Mouse (Mus musculus): ENCODE data around the gene Plaur. TPM values are rescaled to one million over a fixed set of nuclear protein-coding genes. Genes with fewer than 3 reads are reported as not detected.
"Not testable (repeated sequence)": the region's sequence is repeated elsewhere in the genome, so short reads cannot be mapped to it uniquely, and the experiment has no call there.

Gene Plaur
- polyA plus RNA-seq, 1 experiment: 85.4 TPM

DNA sequence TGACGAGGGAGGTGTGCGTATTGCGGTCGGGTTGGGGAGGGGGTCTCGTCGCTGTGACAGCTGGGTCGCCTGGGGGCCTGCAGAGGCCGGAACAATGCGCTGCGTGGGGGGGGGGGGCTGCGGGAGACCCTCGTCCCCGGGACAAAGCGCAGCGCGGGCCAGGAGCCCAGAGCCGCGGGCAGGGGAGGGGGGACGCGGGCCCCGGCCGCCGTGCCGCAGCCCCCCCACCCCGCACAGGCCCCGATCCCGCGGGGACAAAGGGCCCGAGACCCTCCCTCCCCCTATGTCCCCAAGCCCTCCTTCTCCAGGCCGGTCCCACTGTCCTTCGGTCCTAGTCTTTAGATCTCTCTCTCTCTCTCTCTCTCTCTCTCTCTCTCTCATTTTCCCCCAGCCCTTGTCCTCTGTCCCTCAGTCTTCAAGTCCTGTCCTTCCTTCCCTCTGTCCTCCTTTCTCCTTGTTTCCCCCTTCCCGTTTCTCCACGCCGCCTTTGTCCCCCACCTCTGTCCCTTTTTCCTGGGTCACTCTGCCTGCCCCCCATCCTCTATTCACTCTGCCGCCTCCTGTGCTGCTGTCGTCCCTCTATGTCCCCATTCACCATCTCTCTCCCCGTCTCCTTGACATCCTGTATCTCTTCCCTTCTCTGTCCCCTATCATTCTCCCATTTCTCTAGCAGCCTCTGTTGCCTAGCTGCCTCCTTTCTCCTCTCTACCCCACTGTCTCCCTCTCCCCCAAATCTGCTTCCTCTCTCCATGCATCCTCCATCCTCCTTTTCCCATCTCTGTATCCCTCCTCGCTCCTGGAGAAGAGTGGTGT lies 20.1 kb downstream of the Plaur start:
- no peak overlapping the region for H3K4me3 ChIP-seq (replicated peaks; ENCODE audit: control insufficient read depth, low read depth, low read length)
- TF ChIP-seq CTCF (IDR thresholded peaks at IDR 0.05; ENCODE audit: control insufficient read depth, insufficient read depth, low read length) (no peak), POLR2A (IDR thresholded peaks at IDR 0.05; ENCODE audit: borderline replicate concordance, control insufficient read depth, low read depth, low read length) (no peak)
- 5% methylated on average over 33 of the region's 38 CpGs for WGBS
- H3K27ac ChIP-seq (ENCODE audit: control insufficient read depth, insufficient read depth, low read depth, low read length, poor library complexity): no peak overlapping the region
- 0 out of 2 replicates have a peak, but pooled peaks cover 2% of the 10 kb centered on the region for H3K4me1 ChIP-seq (ENCODE audit: control insufficient read depth, insufficient read depth, low read length)

GRCm38 (mm10) chr7:24483291-24483690 lies 21.0 kb downstream of the Plaur start:
- not testable (repeated sequence) for H3K4me3 ChIP-seq (replicated peaks; ENCODE audit: control insufficient read depth, low read depth, low read length); H3K4me1 ChIP-seq (ENCODE audit: control insufficient read depth, insufficient read depth, low read length); H3K27ac ChIP-seq (ENCODE audit: control insufficient read depth, insufficient read depth, low read depth, low read length, poor library complexity)
- 42% methylated on average over 6 of the region's 6 CpGs for WGBS

DNA sequence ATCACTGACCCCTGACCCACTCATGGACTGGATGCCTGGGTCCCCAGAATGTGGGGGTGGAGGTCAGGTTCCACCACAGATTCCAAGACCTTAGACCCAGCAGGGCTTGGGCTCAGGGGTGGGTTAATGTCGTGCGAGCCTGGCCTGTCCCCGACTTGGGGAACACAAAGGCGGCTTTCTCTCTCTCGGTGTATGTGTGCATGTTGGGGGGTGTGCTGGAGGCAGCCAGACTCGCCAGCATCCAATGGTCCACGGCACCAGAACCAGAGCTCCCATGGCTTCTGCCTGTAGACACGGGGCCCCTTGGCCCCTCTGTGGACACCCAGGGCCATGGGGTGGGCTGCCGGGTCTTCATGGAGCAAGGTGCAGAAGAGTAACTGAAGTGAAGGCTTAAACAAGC lies 23.2 kb downstream of the Plaur start:
- 78% methylated on average over 9 of the region's 9 CpGs for WGBS
- no peak overlapping the region for H3K27ac ChIP-seq (ENCODE audit: control insufficient read depth, insufficient read depth, low read depth, low read length, poor library complexity)
- TF ChIP-seq POLR2A (IDR thresholded peaks at IDR 0.05; ENCODE audit: borderline replicate concordance, control insufficient read depth, low read depth, low read length) (no peak), CTCF (IDR thresholded peaks at IDR 0.05; ENCODE audit: control insufficient read depth, insufficient read depth, low read length) (no peak)
- H3K4me1 ChIP-seq (ENCODE audit: control insufficient read depth, insufficient read depth, low read length): 0 out of 2 replicates have a peak, but pooled peaks cover 2% of the 10 kb centered on the region
- H3K4me3 ChIP-seq (replicated peaks; ENCODE audit: control insufficient read depth, low read depth, low read length): no peak overlapping the region

GRCm38 (mm10) chr7:24486654-24487130 lies 24.4 kb downstream of the Plaur start:
- TF ChIP-seq CTCF (IDR thresholded peaks at IDR 0.05; ENCODE audit: control insufficient read depth, insufficient read depth, low read length): no peak
- H3K27ac ChIP-seq (ENCODE audit: control insufficient read depth, insufficient read depth, low read depth, low read length, poor library complexity): no peak overlapping the region
- no peaks in the 10 kb centered on the region for H3K4me1 ChIP-seq (ENCODE audit: control insufficient read depth, insufficient read depth, low read length)
- no peak overlapping the region for H3K4me3 ChIP-seq (replicated peaks; ENCODE audit: control insufficient read depth, low read depth, low read length)
- 62% methylated on average over 9 of the region's 9 CpGs for WGBS

- no peaks in the 10 kb centered on the region for H3K4me1 ChIP-seq (ENCODE audit: control insufficient read depth, insufficient read depth, low read length)
- 52% methylated on average over 3 of the region's 3 CpGs for WGBS
- no peak for TF ChIP-seq CTCF (IDR thresholded peaks at IDR 0.05; ENCODE audit: control insufficient read depth, insufficient read depth, low read length)
- no peak for TF ChIP-seq POLR2A (IDR thresholded peaks at IDR 0.05; ENCODE audit: borderline replicate concordance, control insufficient read depth, low read depth, low read length)
- H3K4me3 ChIP-seq (replicated peaks; ENCODE audit: control insufficient read depth, low read depth, low read length): no peak overlapping the region
- no peak overlapping the region for H3K27ac ChIP-seq (ENCODE audit: control insufficient read depth, insufficient read depth, low read depth, low read length, poor library complexity)
Observed at GRCm38 (mm10) chr7:24487403-24487802, 25.1 kb downstream of the Plaur start.

GRCm38 (mm10) chr7:24488303-24488702 lies 26.0 kb downstream of the Plaur start:
- Histone ChIP-seq H3K4me1 (ENCODE audit: control insufficient read depth, insufficient read depth, low read length) (no peaks in the 10 kb centered on the region), H3K4me3 (replicated peaks; ENCODE audit: control insufficient read depth, low read depth, low read length) (no peak overlapping the region), H3K27ac (ENCODE audit: control insufficient read depth, insufficient read depth, low read depth, low read length, poor library complexity) (no peak overlapping the region)
- WGBS: 86% methylated on average over 8 of the region's 8 CpGs
- TF ChIP-seq POLR2A (IDR thresholded peaks at IDR 0.05; ENCODE audit: borderline replicate concordance, control insufficient read depth, low read depth, low read length) (no peak), CTCF (IDR thresholded peaks at IDR 0.05; ENCODE audit: control insufficient read depth, insufficient read depth, low read length) (no peak)

DNA sequence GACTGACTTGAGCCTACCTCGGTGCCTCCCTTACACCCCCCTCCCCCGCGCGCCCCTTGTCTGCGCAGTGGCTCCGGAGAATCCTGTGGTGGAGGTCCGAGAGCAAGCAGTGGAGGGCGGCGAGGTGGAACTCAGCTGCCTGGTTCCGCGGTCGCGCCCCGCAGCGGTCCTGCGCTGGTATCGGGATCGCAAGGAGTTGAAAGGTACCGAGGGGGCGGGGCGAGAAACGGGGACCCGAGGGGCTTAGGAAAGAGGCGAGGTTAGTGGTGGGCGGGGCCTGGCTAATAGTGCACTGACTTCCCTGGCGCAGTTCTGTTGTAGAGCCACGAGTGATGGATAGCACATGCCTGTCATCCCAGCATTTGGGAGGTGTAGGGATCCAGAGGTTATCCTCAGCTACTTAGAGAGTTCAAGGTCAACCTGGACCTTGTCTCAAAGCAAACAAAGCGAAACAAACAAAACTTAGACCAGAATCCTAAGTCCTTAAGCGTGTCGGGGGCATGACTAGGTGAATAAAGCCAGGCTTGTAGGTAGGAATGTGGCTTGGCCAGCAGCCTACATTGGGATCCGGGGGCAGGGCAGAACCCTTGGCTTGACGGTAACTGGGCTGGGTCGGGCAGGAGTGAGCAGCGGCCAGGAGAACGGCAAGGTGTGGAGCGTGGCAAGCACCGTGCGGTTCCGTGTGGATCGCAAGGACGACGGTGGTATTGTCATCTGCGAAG lies 37.7 kb downstream of the Plaur start:
- WGBS: 13% methylated on average over 43 of the region's 43 CpGs
- Histone ChIP-seq H3K4me1 (ENCODE audit: control insufficient read depth, insufficient read depth, low read length) (no peaks in the 10 kb centered on the region), H3K4me3 (replicated peaks; ENCODE audit: control insufficient read depth, low read depth, low read length) (no peak overlapping the region), H3K27ac (ENCODE audit: control insufficient read depth, insufficient read depth, low read depth, low read length, poor library complexity) (no peak overlapping the region)
- TF ChIP-seq CTCF (IDR thresholded peaks at IDR 0.05; ENCODE audit: control insufficient read depth, insufficient read depth, low read length) (no peak), POLR2A (IDR thresholded peaks at IDR 0.05; ENCODE audit: borderline replicate concordance, control insufficient read depth, low read depth, low read length) (no peak)

DNA sequence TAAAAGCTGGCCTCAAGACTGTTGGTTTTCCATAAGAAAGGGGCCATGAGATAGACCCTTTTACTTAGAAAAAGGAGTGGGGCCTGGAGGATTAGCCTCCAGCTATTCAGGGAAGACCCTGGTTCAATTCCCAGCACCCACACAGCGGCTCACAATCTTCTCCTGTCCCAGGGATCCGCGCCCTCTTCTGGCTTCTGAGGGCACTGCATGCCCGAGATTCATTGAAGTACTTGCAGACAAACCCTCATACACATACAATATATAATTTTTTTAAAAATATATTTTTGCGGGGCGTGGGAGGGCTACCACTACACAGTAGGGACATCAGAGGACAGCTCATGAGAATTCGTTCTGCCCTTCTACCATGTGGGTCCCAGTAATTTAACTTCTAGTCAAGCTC lies 38.6 kb downstream of the Plaur start:
- TF ChIP-seq POLR2A (IDR thresholded peaks at IDR 0.05; ENCODE audit: borderline replicate concordance, control insufficient read depth, low read depth, low read length): no peak
- TF ChIP-seq CTCF (IDR thresholded peaks at IDR 0.05; ENCODE audit: control insufficient read depth, insufficient read depth, low read length): peak; percentile 46
- 26% methylated on average over 7 of the region's 7 CpGs for WGBS
- Histone ChIP-seq H3K4me3 (replicated peaks; ENCODE audit: control insufficient read depth, low read depth, low read length) (no peak overlapping the region), H3K4me1 (ENCODE audit: control insufficient read depth, insufficient read depth, low read length) (no peaks in the 10 kb centered on the region), H3K27ac (ENCODE audit: control insufficient read depth, insufficient read depth, low read depth, low read length, poor library complexity) (no peak overlapping the region)

Data from bone marrow, adult 2 months (tissue).